Mouse (Mus musculus) skeletal muscle tissue, adult 2 months (tissue): ENCODE measurements around the gene Ipo5.

ENCODE experiments used
- DNase-seq: peaks from one replicate; pipeline ENCODE4 v3.0.0-alpha.2; 2012; ENCODE audit warnings: low read depth, low spot score

The Ipo5 gene

DNA sequence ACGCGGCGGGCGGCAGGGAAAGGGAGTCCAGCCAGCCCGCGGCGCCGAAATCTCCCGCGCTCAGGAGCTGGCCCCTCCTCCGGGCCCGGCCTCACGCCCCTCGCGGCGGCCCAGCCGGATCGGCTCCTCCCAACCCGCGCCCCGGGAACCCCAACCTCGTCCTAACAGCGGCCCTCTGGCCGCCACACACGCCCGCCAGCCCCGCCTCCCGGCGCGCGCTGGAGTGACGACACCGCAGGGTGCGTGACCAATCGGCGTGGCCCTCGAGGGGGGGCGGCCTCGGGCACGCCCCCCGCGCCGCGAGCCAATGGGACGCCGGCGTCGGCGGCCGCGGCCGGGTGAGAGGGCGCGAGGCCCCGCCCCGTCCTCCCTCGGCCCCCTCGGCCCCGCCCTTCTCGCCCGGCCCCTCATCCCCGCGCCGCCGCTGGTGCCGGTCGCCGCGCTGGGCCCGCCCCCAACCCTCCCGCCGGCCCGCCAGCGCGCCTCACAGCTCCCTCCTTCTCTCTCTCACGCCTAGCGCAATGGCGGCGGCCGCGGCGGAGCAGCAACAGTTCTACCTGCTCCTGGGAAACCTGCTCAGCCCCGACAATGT is at the start of gene Ipo5:
Gene Ipo5, plus strand, starts transcription at position 492 of the 592 bp plus-strand sequence.
- DNase-seq, result peak; percentile 94

DNA sequence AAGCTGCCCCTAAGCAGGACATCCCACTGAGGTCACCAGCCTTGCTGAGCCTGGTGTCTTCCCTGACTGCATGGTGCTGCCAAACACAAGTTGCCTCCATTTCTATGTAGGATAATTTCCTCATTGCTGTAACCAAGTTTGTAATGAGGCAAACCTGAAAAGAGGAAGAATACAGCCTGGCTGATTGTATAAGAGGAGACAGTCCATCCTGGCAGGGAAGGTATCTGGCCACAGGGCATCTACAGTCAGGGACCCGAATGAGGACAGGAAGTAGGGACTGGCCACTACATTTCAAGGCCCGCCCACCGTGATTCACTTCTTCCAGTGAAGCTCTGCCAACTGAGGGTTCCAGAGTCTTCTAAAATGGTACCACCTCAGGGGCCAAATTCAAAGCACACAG is 47.8 kb upstream of the Ipo5 start:
- no peak for DNase-seq

DNA sequence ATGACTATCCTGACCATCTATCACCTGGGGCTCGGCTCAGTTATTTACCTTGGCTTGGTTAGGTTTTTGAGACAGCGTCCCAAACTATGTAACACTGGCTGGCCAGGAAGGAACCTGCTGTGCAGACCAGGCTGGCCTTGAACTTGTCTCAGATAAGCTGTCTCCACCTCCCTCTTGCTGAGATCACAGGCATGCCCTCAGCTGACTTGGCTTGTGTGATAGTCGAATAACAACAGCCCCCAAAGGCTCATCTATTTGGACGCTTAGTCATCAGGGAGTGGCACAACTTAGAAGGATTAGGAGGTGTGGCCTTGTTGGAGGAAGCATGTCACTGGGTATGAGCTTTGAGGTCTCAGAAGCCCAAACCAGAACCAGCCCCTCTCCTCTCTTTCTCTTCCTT is 46.1 kb upstream of the Ipo5 start:
- DNase-seq, result no peak

DNA sequence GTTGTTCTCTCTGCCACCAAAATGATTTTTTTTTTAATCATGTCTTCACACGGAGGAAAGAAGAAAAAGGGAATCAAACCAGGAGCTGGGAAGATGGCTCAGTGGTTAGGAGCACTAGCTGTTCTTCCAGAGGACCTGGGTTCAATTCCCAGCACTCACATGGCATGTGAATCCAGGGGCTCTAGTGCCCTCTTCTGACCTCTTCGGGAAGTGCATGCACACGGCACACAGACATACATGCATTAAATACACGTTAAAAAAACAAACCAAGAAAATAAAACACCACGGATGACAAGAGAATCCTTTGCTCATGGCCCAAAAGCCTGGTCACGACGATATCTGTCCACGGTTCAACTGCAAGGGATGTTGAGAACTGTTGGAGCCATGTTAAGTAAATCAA is 44.5 kb upstream of the Ipo5 start:
- DNase-seq, result no peak

DNA sequence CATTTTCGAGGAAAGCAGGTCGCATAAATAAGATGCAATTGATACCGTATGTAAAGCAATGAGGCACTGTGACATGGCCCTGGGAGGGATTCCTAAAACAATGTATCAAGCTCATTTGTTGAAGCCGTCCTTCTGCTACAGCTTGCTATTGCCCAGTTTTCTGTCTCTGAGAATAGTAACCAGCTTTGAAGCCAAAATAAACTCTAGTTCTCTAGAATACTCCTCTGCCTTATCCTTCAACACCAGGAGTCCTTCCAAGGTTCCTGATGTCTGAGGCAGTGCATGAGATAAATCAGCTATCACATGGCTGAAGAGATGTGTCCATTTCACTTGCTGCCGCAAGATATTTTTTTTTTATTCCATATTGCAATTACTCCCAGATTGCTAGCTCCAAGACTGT is 43.9 kb upstream of the Ipo5 start:
- DNase-seq, result no peak

DNA sequence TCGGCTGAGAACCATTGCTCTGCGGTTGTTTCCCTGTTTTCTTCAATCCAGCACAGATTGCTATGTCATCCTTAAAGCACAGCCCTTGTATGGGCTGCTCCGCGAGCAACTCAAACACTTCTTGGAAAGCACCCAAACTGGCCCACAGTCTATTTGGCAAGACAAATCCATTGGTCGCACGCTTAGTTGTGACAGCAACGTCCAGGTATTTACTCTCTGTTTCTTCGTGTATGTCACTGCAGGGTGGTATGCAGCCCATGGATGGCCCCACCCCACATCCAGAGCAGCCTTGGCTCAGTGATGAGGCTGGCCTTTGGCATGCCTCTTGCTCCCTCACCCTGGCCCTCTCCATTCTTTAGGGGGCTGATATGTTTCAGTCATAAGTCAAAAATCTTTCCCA is 42.5 kb upstream of the Ipo5 start:
- peak; percentile 43 for DNase-seq

DNA sequence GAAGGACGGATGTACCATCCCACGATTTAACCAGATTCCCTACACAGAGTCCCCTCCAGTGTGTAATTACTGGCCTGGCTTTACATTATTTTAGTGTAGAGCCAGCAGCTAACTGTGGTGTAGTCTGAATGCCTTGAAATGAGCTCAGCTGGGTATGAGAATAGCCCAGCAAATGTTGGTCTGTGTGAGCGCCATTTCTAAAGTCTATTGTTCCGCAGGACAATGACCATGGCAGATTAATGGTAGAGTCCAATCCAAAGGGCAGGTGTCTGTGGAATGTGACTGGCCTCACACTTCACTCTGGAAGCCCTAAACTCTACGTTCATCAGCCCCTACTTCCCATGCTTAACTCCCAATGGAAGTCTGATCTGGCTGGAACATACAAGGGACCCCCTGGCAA is 40.3 kb upstream of the Ipo5 start:
- DNase-seq, result no peak

DNA sequence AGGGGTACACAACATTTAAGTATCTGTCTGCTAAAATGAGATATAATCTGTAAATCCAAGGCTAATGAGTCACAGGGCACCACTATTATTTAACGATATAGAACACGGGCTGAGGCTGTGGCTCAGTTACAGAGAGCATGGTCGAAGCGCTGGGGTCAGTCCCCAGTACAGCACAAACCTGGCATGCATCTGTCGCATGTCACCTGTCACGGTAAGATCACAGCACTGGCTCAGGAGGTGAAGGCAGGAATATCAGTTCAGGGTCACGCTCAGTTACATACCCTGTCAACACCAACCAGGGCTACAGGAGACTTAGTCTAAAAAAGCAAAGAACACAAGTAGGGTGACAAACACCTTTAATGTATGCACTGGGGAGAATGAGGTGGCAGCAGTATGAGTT is 36.6 kb upstream of the Ipo5 start:
- no peak for DNase-seq

DNA sequence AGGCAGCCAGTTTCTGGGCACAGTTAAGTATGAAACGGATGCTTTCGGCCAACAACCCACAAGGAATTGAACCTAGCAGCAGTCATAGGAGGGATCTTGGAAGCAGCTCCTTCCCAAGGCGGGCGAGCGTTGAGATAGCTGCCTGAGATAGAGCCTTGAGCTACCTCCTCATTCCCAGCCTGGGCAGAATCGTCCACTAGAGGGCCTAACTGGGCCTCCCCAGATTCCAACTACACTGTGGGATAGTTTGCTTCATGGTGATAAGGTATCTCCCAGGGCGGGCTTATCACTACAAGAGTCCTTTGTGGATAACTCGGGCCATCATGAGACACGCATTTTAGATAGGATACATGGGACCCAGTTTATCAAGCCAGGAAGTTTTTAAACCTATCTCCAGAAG is 35.9 kb upstream of the Ipo5 start:
- DNase-seq, result no peak

DNA sequence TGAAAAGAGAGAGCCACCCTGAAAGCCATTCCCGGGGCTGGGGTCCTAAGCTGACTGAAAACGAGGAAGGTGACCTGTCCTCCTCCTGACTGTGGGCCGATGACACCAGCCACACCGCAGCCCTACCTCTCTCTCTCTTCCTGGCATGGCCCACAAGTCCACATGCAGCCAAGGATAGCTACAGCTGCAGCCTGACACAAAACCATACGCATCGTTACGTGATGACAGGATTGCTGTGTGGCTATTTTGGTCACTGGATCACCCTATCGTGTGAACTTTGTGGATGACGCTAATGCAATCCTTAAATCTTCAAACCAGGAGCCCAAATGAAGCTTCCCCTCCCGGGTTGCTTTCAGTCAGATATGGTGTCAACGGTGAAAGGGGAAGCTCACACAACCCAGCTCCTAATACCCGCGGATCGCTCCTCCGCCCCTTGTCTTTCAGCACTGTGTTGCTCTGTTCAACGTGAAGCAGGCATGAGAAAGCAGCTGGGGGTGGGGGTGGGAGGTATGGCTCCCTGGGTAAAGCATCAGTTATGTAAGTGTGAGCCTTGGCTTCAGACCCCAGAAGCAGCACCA is 35.1 kb upstream of the Ipo5 start:
- peak; percentile 10 for DNase-seq

DNA sequence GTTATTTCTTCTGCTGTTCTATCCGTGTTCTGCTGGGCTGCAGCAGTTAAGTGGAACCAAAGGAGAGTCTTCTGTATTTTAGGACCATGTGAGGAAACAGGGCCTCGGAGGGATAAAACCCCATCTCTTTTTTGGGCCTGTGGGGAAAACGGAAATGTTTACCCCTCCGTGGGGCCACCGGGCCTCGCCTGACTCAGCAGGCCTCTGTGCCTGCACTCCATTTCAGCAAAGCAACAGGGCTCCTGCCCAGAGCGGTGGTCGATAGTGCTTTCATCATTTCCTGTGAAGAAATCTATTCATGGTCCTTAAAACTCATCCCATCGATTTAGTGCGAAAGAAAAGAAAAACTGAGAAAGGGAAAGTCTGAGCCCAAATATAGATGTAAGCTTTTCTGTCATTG is 33.9 kb upstream of the Ipo5 start:
- no peak for DNase-seq

DNA sequence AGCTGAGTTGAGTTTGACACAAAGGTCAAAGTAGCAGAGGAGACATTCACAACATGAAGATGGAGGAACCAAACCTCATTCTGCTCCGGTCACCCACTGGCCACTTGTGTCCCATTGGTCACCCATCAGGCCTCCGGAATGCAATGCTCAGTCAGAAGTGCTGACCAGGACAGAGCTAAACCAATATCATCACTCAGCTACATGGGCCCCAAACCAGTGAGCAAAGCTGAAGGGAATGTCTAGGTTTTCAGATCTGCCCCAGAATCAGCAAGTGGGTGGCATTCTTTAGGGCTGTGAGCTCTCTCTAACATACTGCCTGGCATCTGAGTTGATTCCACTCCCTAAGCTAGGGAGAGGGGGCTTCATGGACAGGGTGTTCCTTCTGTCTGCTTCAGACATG is 32.0 kb upstream of the Ipo5 start:
- DNase-seq, result no peak

DNA sequence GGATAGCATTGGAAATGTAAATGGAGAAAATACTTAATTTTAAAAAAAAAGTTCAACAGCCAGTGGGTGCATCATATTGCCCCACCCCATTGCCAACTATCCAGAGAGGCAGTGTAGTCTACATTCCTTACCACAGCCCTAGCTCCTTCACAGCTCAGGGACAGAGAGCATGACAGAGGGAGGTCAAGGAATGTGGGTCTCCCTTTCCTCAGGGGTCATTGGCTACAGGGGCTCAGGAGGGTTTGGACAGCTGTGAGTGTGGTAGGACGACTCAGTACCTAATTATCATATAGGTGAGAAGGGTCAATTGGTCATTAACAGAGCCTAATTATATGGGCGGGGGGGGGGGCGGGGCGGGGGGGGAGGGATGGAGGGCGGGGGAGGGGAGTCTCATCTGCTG is 30.4 kb upstream of the Ipo5 start:
- DNase-seq, result no peak

DNA sequence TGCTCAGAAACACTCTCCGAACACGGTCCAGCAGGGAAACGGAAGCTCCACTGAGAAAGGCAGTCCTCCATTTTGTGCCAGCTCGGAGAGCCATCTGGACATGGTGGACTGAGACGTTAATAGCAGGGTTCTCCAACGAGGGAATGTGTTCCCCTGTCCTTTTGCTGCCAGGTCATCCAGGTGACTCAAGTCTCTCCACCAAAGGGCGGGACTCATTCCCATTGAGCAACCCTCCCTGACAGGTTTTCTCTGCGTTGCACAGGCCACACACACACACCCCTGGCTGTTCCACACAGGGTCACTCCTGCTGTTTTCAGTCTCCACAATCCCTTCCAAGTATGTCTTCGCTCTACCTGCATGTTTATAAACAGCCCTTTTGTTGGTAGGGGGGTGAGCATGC is 30.0 kb upstream of the Ipo5 start:
- no peak for DNase-seq

DNA sequence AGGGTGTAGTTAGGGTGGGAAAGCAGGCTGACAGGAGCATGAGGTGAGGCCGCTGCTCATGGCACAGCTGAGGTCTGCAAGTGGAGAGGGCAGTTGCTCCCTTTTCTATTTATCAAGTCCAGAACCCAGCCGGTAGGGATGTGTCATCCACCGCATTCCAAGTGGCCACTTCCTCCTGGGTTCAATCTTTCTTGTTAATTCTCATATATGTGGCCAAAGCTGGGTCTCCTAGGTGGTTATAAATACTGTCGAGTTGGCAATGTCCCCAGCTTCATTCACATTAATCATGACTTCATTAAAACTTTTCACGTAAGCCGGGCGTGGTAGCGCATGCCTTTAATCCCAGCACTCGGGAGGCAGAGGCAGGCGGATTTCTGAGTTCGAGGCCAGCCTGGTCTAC is 22.3 kb upstream of the Ipo5 start:
- no peak for DNase-seq

DNA sequence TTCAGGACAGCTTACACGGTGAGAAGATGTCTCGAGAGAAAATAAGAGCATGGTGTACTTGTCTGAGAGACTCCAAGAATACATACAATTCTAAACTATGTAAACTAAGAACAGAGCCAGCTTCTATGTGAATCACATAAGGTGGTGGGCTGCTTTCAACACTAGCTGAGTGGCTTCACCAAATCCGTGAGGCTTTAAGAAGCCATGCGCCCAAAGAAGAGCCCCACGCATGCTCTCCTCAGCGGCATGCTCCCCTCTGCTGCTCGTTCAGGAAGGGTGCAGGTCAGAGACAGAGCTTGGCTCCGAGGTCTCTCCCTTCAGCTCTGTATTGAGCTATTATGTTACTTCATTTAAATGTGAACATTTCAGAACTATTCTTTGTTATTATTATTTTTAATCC is 18.7 kb upstream of the Ipo5 start:
- no peak for DNase-seq

DNA sequence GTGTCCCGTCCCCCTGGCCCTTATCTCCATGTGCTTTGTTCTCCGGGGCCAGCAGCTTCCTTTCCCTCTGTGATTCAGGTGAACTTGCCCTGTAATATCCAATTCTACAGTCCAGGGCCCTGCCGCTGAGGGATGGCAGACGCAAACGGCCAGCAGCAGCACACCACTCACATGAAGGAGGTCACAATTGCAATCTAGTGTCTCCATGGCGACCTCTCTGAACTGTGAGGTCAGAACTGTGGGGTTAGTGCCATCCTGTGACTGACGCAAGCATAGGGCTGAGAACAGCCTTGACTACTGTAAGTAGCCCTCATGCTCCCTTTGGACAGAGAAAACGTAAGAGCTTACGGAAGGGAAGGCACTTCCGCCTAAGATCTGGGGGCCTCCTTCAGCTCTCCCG is 14.4 kb upstream of the Ipo5 start:
- no peak for DNase-seq

DNA sequence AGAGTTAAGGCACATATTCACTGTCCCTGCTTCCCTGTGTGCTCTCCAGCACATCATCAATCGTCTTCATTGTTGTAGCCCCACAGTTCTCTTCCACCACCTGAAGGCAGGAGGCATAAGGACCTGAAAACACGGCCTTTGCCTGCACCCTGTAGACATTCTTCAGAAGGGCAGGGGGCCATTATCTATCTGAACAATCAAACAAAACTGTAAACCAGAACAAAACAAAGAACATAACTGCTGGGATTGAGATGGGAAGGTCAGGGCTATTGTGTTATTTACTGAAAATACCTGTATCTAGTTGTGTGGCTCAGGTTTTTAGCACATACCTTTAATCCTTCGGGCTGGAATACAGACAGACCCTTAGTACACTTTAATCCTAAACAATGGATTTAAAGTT is 12.1 kb upstream of the Ipo5 start:
- no peak for DNase-seq

DNA sequence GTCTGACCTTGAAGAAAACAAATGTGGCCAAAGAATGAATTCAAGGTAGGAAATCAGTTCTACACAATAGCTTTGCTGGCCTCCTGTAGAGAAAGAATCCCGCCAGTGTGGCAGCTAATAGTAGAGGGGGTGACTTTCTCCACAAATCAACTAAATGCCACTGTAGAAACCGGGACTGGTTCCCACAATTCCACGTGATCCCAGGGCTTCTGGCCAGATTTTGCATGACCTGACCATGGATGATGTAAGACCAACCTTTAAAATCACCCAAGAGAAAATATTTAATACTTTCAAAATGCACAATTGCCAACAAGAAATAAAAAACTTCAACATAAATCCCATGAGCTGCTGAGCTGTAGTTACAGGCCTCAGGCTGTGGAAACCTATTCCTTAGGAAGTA is 1.6 kb upstream of the Ipo5 start:
- DNase-seq, result no peak

DNA sequence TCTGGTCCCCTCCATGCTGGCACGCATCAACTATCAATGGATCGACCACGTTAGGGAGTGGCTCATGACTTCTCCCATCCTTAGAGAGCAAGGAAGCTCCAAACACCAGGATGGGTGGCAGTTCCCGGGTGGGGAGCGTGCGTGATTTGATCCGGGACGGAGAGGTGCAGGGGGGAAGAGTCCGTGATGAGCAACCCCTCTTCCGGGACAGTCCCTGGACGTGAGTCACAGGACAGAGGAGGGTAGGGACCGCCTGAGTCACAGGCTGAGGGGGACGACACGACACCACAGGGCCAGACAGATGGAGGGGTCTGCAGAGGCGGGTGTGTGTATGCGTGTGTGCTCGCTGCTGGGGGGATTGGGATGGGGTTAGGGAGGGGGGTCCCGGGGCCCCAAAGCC is 704 bp upstream of the Ipo5 start:
- peak; percentile 32 for DNase-seq

DNA sequence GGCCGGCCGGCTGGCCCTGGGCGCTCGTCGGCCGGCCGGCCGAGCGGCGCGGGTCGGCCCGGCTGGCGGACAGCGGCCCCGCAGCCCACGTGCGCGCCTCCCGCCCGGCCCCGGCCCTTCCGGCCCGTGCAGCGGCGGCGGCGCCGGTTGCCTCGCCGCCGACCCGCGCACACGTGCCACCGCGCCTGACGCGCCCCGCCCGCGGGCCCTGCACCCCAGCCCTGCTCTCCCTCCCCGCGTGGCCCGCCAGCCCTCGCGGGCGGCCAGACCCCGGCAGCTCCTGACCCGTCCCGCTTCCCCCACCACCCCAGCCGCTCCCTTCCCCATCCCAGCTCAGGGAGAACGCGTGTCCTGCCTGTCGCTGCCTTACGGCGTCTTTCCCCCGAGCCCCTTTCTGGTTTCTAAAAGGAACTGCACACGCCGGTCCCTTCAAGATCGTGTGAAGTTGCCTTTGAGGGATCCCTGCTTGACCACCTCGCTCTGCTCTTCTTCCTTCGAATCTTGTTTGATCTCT is 421 bp downstream of the Ipo5 start:
- peak; percentile 26 for DNase-seq

DNA sequence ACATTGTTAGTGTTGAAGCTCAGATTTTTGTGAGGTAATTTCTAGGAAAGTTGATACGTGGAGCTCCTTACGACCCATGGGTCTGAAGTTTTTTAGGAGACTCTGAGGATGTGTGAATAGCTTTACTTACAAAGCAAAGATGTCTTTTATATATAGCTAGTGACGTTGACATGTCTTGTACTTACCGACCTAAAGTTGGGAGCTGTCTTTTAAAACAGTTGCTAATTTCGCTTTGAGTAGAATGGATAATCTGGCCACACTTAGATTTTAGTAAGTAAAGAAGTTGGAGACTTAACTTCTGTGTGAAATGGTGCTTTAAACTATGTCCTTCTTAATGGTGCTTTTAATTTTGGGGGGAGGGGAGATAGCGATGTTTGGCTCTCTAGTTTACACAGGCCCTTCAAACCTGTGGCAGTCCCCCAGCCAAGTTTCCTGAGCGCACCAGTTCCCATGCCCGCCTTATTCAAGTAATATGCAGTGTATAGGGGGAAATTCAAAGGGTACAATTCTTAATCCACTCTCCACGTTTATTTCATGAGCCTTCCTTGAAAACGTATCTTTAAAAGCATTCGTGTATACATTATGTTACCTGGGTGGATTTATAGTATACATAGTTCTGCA is 1.2 kb downstream of the Ipo5 start:
- no peak for DNase-seq

DNA sequence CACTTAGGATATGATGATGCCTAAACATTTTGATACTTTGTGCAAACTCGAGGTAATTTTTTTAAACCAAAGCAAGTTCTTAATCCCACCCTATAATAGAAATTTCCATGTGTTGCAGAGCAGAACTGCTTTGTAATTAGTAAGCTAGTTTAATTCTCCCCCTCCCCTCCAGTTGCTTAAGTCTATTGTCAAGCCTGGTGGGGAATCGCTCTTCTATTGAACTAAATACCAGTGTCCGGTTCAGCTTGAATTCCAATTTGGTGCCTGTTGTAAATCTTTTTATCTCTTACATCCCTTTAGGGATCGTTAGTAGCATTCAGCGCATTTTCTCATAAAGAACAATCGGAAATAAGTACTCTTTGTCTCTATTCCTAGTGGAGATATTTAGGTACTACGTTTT is 1.9 kb downstream of the Ipo5 start:
- DNase-seq, result no peak

DNA sequence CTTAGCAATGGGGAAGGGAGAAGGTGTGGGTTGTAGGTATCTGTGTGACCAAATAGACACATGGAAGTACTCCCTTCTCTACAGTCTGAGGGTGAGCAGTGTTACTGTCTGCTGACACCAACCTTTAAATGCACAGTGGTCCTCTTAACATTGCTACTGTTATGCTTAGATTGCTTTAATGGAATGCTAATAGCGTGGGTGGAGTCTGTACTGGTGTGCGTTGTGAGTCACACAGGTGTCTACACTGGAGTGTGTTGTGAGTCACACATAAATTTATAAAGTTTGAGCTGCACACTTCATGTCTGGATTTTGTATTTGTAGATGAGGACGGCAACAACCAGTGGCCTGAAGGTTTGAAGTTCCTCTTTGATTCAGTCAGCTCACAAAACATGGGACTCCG is 10.8 kb downstream of the Ipo5 start:
- no peak for DNase-seq
